Mouse (Mus musculus): ENCODE data around the gene 2810021J22Rik. TPM values are rescaled to one million over a fixed set of nuclear protein-coding genes. Genes with fewer than 3 reads are reported as not detected.
A peak's percentile ranks its signal among the peaks of the same experiment; 100 is the strongest.

2810021J22Rik gene
- total and polyA plus RNA-seq, 3 experiments = 0.02 to 10.3 (median 1.7) TPM

DNA sequence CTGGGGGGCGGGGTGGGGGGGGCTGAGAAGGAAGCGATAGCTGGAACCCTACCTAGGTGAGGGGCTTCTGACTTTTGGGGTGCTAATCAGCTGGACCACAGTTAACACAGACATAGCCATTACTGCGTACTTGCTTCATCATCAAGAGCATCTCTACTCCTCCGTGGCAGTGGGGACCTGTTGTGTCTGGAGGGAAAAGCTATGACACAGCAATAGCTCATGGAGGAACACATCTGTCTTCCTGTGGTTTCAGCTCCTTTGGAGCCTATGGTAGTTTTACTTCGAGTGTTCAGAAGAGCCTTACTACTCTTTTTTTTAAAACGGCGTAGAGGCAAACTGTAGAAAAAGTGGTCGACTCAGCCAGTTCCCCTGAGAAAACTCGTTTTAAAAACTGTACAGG is 19.4 kb upstream of the 2810021J22Rik start:
- Histone ChIP-seq H3K4me3 (ENCODE audit: low read depth, low read length) (peak overlapping the region; percentile 73), H3K9me3 (replicated peaks) (0 out of 2 replicates have a peak, but pooled peaks cover 3% of the 10 kb centered on the region), H3K27me3 (ENCODE audit: insufficient read depth, low read length) (no peaks in the 10 kb centered on the region), H3K4me1 (ENCODE audit: insufficient read depth, low read depth, low read length) (peaks cover 16% of the 10 kb centered on the region), H3K36me3 (replicated peaks) (peaks cover 34% of the 10 kb centered on the region)
- DNase-seq (ENCODE audit: low spot score) (no peak), ATAC-seq (ENCODE audit: extremely low read depth, insufficient number of reproducible peaks, low FRiP score, poor library complexity, severe bottlenecking) (no peak)
- TF ChIP-seq GATA1 (IDR thresholded peaks at IDR 0.05; ENCODE audit: borderline replicate concordance, low read length) (no peak), TAL1 (conservative IDR thresholded peaks at IDR 0.05; ENCODE audit: low read depth, low read length) (no peak), GATA2 (IDR thresholded peaks at IDR 0.05; ENCODE audit: borderline replicate concordance, low read depth, low read length) (no peak), POLR2AphosphoS5 (IDR thresholded peaks at IDR 0.05; ENCODE audit: insufficient replicate concordance, low read depth, low read length) (no peak), CTCF (IDR thresholded peaks at IDR 0.05; ENCODE audit: low read depth, low read length) (no peak)

GRCm38 (mm10) chr11:58849731-58850130 is 17.3 kb upstream of the 2810021J22Rik start:
- Histone ChIP-seq H3K9me3 (replicated peaks) (0 out of 2 replicates have a peak, but pooled peaks cover 3% of the 10 kb centered on the region), H3K36me3 (replicated peaks) (peaks cover 54% of the 10 kb centered on the region), H3K27me3 (ENCODE audit: insufficient read depth, low read length) (no peaks in the 10 kb centered on the region), H3K4me1 (ENCODE audit: insufficient read depth, low read depth, low read length) (peaks cover 16% of the 10 kb centered on the region), H3K4me3 (ENCODE audit: low read depth, low read length) (no peak overlapping the region)
- no peak for DNase-seq (ENCODE audit: low spot score)
- TF ChIP-seq GATA2 (IDR thresholded peaks at IDR 0.05; ENCODE audit: borderline replicate concordance, low read depth, low read length) (no peak), CTCF (IDR thresholded peaks at IDR 0.05; ENCODE audit: low read depth, low read length) (no peak), GATA1 (IDR thresholded peaks at IDR 0.05; ENCODE audit: borderline replicate concordance, low read length) (no peak), POLR2AphosphoS5 (IDR thresholded peaks at IDR 0.05; ENCODE audit: insufficient replicate concordance, low read depth, low read length) (no peak), TAL1 (conservative IDR thresholded peaks at IDR 0.05; ENCODE audit: low read depth, low read length) (no peak)
- ATAC-seq (ENCODE audit: extremely low read depth, insufficient number of reproducible peaks, low FRiP score, poor library complexity, severe bottlenecking) = no peak

DNA sequence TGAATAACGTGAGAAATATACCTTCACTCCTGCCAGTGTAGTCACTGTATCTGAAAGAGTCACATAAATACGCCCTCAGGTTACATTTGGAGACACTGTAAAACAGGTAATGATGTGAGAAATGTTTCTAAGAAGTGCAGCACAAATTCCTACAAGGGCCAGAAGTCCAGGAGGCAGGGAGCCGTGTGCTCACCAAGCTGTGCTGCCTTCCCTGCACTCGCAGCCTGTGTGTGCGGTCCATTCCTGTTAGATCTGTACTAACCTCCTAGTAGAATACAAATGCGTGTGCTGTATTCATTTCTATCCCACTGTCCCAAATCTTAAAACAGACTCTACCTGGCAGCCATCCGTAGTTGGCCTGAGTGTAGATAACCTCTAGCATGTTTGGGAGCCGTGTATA is 6.3 kb upstream of the 2810021J22Rik start:
- Histone ChIP-seq H3K9me3 (replicated peaks) (peaks cover 33% of the 10 kb centered on the region), H3K27me3 (ENCODE audit: insufficient read depth, low read length) (no peaks in the 10 kb centered on the region), H3K4me3 (ENCODE audit: low read depth, low read length) (no peak overlapping the region), H3K36me3 (replicated peaks) (peaks cover 50% of the 10 kb centered on the region), H3K4me1 (ENCODE audit: insufficient read depth, low read depth, low read length) (no peaks in the 10 kb centered on the region)
- DNase-seq (ENCODE audit: low spot score) = no peak
- ATAC-seq (ENCODE audit: extremely low read depth, insufficient number of reproducible peaks, low FRiP score, poor library complexity, severe bottlenecking) = no peak
- TF ChIP-seq CTCF (IDR thresholded peaks at IDR 0.05; ENCODE audit: low read depth, low read length) (no peak), GATA1 (IDR thresholded peaks at IDR 0.05; ENCODE audit: borderline replicate concordance, low read length) (no peak)

DNA sequence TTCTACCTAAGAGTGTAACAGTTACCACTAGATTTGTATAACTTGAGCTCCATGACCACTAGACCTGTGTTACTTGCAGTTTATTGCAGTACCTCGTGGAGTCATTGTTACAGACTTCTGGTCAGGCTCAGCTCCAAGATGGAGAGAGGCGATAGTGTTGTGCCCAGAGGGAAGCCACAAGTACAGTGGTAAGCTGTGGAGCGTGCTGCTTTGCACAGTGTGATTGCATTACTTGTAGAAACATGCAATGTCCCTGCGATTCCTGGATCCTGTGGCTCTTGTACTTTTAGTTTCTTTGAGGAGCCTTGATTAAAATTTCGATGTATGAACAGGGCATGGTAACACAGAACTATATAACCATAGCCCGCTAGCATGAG is 926 bp downstream of the 2810021J22Rik start:
- Histone ChIP-seq H3K27me3 (ENCODE audit: insufficient read depth, low read length) (peaks cover 10% of the 10 kb centered on the region), H3K9me3 (replicated peaks) (no peaks in the 10 kb centered on the region), H3K4me1 (ENCODE audit: insufficient read depth, low read depth, low read length) (no peaks in the 10 kb centered on the region), H3K36me3 (replicated peaks) (no peaks in the 10 kb centered on the region), H3K4me3 (ENCODE audit: low read depth, low read length) (no peak overlapping the region)
- DNase-seq (ENCODE audit: low spot score) = no peak
- TF ChIP-seq POLR2AphosphoS5 (IDR thresholded peaks at IDR 0.05; ENCODE audit: insufficient replicate concordance, low read depth, low read length) (no peak), CTCF (IDR thresholded peaks at IDR 0.05; ENCODE audit: low read depth, low read length) (no peak), TAL1 (conservative IDR thresholded peaks at IDR 0.05; ENCODE audit: low read depth, low read length) (no peak), GATA2 (IDR thresholded peaks at IDR 0.05; ENCODE audit: borderline replicate concordance, low read depth, low read length) (no peak), GATA1 (IDR thresholded peaks at IDR 0.05; ENCODE audit: borderline replicate concordance, low read length) (no peak)
- ATAC-seq (ENCODE audit: extremely low read depth, insufficient number of reproducible peaks, low FRiP score, poor library complexity, severe bottlenecking) = no peak

DNA sequence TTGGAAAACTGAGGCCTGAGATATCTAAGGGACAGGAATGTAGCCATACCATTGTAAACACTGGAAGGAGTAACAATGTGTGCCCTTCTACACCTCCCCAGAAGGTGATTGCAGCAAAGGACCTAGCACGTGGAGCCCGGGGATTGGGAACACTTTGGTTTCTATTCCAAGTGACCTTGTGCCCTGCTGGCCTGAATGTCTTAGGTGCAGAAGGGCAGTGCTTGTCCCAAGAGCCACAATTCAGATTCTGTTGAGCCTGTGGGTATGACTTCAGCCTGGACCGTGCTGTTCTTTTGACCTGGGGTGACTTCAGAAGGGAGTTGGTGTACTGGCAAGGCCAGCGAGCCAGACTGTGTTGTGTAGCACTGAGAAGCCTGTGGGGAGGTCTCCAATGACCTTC is 3.9 kb downstream of the 2810021J22Rik start:
- Histone ChIP-seq H3K9me3 (replicated peaks) (no peaks in the 10 kb centered on the region), H3K4me1 (ENCODE audit: insufficient read depth, low read depth, low read length) (no peaks in the 10 kb centered on the region), H3K4me3 (ENCODE audit: low read depth, low read length) (no peak overlapping the region), H3K27me3 (ENCODE audit: insufficient read depth, low read length) (peaks cover 10% of the 10 kb centered on the region), H3K36me3 (replicated peaks) (no peaks in the 10 kb centered on the region)
- ATAC-seq (ENCODE audit: extremely low read depth, insufficient number of reproducible peaks, low FRiP score, poor library complexity, severe bottlenecking) (no peak), DNase-seq (ENCODE audit: low spot score) (no peak)
- TF ChIP-seq CTCF (IDR thresholded peaks at IDR 0.05; ENCODE audit: low read depth, low read length) (no peak), POLR2AphosphoS5 (IDR thresholded peaks at IDR 0.05; ENCODE audit: insufficient replicate concordance, low read depth, low read length) (no peak), GATA1 (IDR thresholded peaks at IDR 0.05; ENCODE audit: borderline replicate concordance, low read length) (no peak), TAL1 (conservative IDR thresholded peaks at IDR 0.05; ENCODE audit: low read depth, low read length) (no peak), GATA2 (IDR thresholded peaks at IDR 0.05; ENCODE audit: borderline replicate concordance, low read depth, low read length) (no peak)

DNA sequence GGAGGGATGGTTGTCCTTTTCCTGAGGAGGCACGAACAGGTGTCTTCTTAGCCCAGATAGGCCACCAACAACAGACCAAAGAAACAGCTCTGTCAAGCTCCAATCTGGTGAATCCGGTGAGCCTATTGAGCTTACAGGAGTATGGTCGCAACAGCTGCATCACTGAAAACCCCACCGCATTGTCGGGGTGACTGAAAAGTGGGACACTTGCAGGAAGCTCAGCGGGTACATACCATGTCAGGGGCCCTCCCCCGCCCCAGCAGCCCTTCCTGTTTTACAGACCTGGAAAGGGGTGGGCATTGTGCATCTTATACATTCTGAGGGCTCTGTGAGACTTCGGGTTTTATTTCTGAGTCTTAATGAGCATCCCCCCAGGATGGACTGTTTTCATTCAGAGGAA is 16.7 kb downstream of the 2810021J22Rik start:
- peaks cover 6% of the 10 kb centered on the region for H3K27me3 ChIP-seq (ENCODE audit: insufficient read depth, low read length)
- no peaks in the 10 kb centered on the region for H3K4me1 ChIP-seq (ENCODE audit: insufficient read depth, low read depth, low read length)
- DNase-seq (ENCODE audit: low spot score) = no peak
- ATAC-seq (ENCODE audit: extremely low read depth, insufficient number of reproducible peaks, low FRiP score, poor library complexity, severe bottlenecking) = no peak
- no peaks in the 10 kb centered on the region for H3K36me3 ChIP-seq (replicated peaks)
- H3K9me3 ChIP-seq (replicated peaks) = no peaks in the 10 kb centered on the region
- no peak overlapping the region for H3K4me3 ChIP-seq (ENCODE audit: low read depth, low read length)
- no peak for TF ChIP-seq GATA2 (IDR thresholded peaks at IDR 0.05; ENCODE audit: borderline replicate concordance, low read depth, low read length)
- no peak for TF ChIP-seq POLR2AphosphoS5 (IDR thresholded peaks at IDR 0.05; ENCODE audit: insufficient replicate concordance, low read depth, low read length)
- TF ChIP-seq TAL1 (conservative IDR thresholded peaks at IDR 0.05; ENCODE audit: low read depth, low read length) = no peak
- no peak for TF ChIP-seq CTCF (IDR thresholded peaks at IDR 0.05; ENCODE audit: low read depth, low read length)
- no peak for TF ChIP-seq GATA1 (IDR thresholded peaks at IDR 0.05; ENCODE audit: borderline replicate concordance, low read length)

DNA sequence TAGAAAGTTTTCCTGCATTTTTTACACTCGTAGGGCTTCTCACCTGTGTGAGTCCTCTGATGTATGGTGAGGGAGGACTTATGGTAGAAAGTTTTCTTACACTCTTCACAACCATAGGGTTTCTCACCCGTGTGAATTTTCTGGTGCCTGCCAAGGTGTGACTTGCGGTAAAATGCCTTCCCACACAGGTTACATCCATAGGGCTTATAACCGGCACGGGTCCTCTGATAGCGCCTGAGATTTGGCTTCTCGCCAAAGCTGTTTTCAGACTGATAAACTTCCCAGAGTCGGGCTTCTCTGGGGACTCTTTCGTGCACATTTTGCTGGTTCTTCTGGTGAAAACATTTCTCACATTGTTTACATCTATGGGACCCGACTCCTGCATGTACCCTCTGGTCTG is 23.5 kb downstream of the 2810021J22Rik start:
- TF ChIP-seq POLR2AphosphoS5 (IDR thresholded peaks at IDR 0.05; ENCODE audit: insufficient replicate concordance, low read depth, low read length) (no peak), GATA1 (IDR thresholded peaks at IDR 0.05; ENCODE audit: borderline replicate concordance, low read length) (no peak), TAL1 (conservative IDR thresholded peaks at IDR 0.05; ENCODE audit: low read depth, low read length) (no peak), CTCF (IDR thresholded peaks at IDR 0.05; ENCODE audit: low read depth, low read length) (no peak), GATA2 (IDR thresholded peaks at IDR 0.05; ENCODE audit: borderline replicate concordance, low read depth, low read length) (no peak)
- Histone ChIP-seq H3K4me3 (ENCODE audit: low read depth, low read length) (no peak overlapping the region), H3K36me3 (replicated peaks) (peaks cover 51% of the 10 kb centered on the region), H3K9me3 (replicated peaks) (peaks cover 13% of the 10 kb centered on the region), H3K4me1 (ENCODE audit: insufficient read depth, low read depth, low read length) (no peaks in the 10 kb centered on the region), H3K27me3 (ENCODE audit: insufficient read depth, low read length) (no peaks in the 10 kb centered on the region)
- no peak for ATAC-seq (ENCODE audit: extremely low read depth, insufficient number of reproducible peaks, low FRiP score, poor library complexity, severe bottlenecking)
- no peak for DNase-seq (ENCODE audit: low spot score)
